Mouse (Mus musculus): Measurements from ENCODE around the gene Nup85. TPM values are rescaled to one million over a fixed set of nuclear protein-coding genes. Genes with fewer than 3 reads are reported as not detected.

Nup85 gene
- total RNA-seq, 1 experiment, result 279 TPM

- Histone ChIP-seq H3K27ac (ENCODE audit: insufficient read depth, low read depth, low read length, poor library complexity, severe bottlenecking) (no peak overlapping the region; the same call in 1 of the 2 replicates), H3K36me3 (ENCODE audit: control insufficient read depth, insufficient read depth, low read length, poor library complexity, severe bottlenecking) (peaks cover 74% of the 10 kb centered on the region), H3K4me3 (ENCODE audit: insufficient read depth in 1 of 2, low read depth in 1 of 2, low read length in 2 of 2, poor library complexity in 1 of 2, severe bottlenecking in 1 of 2) (no peak overlapping the region), H3K4me1 (ENCODE audit: control insufficient read depth in 2 of 2, insufficient read depth in 2 of 2, low read length in 2 of 2, poor library complexity in 1 of 2) (peaks cover 4 to 13% of the 10 kb centered on the region in 2 experiments; a peak in 3 of 4 replicates), H3K9me3 (ENCODE audit: control insufficient read depth, insufficient read depth, low read depth, low read length) (no peaks in the 10 kb centered on the region), H3K9ac (ENCODE audit: insufficient read depth, low read depth, low read length, poor library complexity, severe bottlenecking) (no peak overlapping the region)
- TF ChIP-seq MAFK (IDR thresholded peaks at IDR 0.05; ENCODE audit: insufficient read depth, low read depth, low read length) (no peak), CHD2 (IDR thresholded peaks at IDR 0.05; ENCODE audit: low read depth, low read length) (no peak), HCFC1 (IDR thresholded peaks at IDR 0.05; ENCODE audit: borderline replicate concordance, insufficient read depth, low read length) (no peak), ZNF384 (IDR thresholded peaks at IDR 0.05; ENCODE audit: low read depth, low read length) (no peak), ZC3H11A (IDR thresholded peaks at IDR 0.05; ENCODE audit: borderline replicate concordance, low read depth, low read length) (no peak)
- no peak for DNase-seq (ENCODE audit: low read depth, low spot score)
- in situ Hi-C loops (cut with MboI; ENCODE audit: low sequenced_read_pairs in 2 of 2, unreplicated experiment in 2 of 2), result no loop called here
Measured at GRCm38 (mm10) chr11:115590526-115591075, 26.4 kb downstream of the Nup85 start.

DNA sequence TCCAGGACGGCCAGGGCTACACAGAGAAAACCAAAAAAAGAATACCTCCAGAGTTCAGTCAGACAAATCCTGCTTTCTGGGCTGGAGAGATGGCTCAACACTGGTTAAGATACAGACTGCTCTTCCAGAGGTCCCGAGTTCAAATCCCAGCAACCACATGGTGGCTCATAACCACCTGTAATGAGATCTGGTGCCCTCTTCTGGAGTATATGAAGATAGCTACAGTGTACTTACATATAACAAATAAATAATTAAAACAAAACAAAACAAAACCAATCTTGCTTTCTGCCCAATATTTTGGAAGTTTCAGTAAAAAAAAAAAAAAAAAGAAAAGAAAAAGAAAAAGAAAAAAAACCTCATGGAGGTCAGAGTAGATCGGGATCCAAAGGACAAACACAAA is 31.0 kb downstream of the Nup85 start:
- no peak overlapping the region for H3K9ac ChIP-seq (ENCODE audit: insufficient read depth, low read depth, low read length, poor library complexity, severe bottlenecking)
- no peak for DNase-seq (ENCODE audit: low read depth, low spot score)
- H3K4me3 ChIP-seq (ENCODE audit: insufficient read depth in 1 of 2, low read depth in 1 of 2, low read length in 2 of 2, poor library complexity in 1 of 2, severe bottlenecking in 1 of 2), result no peak overlapping the region
- H3K36me3 ChIP-seq (ENCODE audit: control insufficient read depth, insufficient read depth, low read length, poor library complexity, severe bottlenecking), result peaks cover 41% of the 10 kb centered on the region
- in situ Hi-C loops (cut with MboI; ENCODE audit: low sequenced_read_pairs in 2 of 2, unreplicated experiment in 2 of 2), result no loop called here
- H3K4me1 ChIP-seq (ENCODE audit: control insufficient read depth in 2 of 2, insufficient read depth in 2 of 2, low read length in 2 of 2, poor library complexity in 1 of 2), result peaks cover 0 to 9% of the 10 kb centered on the region in 2 experiments; a peak in 2 of 4 replicates
- TF ChIP-seq MAFK (IDR thresholded peaks at IDR 0.05; ENCODE audit: insufficient read depth, low read depth, low read length) (no peak), ZC3H11A (IDR thresholded peaks at IDR 0.05; ENCODE audit: borderline replicate concordance, low read depth, low read length) (no peak), HCFC1 (IDR thresholded peaks at IDR 0.05; ENCODE audit: borderline replicate concordance, insufficient read depth, low read length) (no peak), ZNF384 (IDR thresholded peaks at IDR 0.05; ENCODE audit: low read depth, low read length) (no peak), CHD2 (IDR thresholded peaks at IDR 0.05; ENCODE audit: low read depth, low read length) (no peak)
- H3K27ac ChIP-seq (ENCODE audit: insufficient read depth, low read depth, low read length, poor library complexity, severe bottlenecking), result no peak overlapping the region
- H3K9me3 ChIP-seq (ENCODE audit: control insufficient read depth, insufficient read depth, low read depth, low read length), result no peaks in the 10 kb centered on the region

DNA sequence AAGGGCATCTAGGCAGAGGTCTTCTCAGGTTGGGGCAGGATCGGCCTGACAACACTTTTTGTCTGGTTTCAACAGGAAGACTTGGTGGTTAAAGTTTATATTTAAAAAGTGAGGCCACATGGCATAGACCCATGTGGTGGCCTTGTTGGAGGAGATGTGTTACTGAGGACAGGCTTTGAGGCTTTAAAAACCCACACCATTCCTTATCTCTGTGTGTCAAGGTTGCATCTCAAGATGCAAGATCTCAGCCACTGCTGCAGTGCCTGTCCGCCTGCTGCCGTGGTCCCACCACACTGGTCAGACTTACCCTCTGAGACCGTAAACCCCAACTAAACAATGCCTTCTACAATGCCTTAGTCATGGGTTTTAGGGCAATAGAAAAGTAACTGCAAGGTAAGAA is 34.1 kb downstream of the Nup85 start:
- H3K9me3 ChIP-seq (ENCODE audit: control insufficient read depth, insufficient read depth, low read depth, low read length), result no peaks in the 10 kb centered on the region
- in situ Hi-C loops (cut with MboI; ENCODE audit: low sequenced_read_pairs in 2 of 2, unreplicated experiment in 2 of 2), result no loop called here
- H3K27ac ChIP-seq (ENCODE audit: insufficient read depth, low read depth, low read length, poor library complexity, severe bottlenecking), result no peak overlapping the region
- H3K4me1 ChIP-seq (ENCODE audit: control insufficient read depth in 2 of 2, insufficient read depth in 2 of 2, low read length in 2 of 2, poor library complexity in 1 of 2), result peaks cover 2 to 3% of the 10 kb centered on the region in 2 experiments; a peak in 1 of 4 replicates
- no peak overlapping the region for H3K4me3 ChIP-seq (ENCODE audit: insufficient read depth in 1 of 2, low read depth in 1 of 2, low read length in 2 of 2, poor library complexity in 1 of 2, severe bottlenecking in 1 of 2)
- H3K9ac ChIP-seq (ENCODE audit: insufficient read depth, low read depth, low read length, poor library complexity, severe bottlenecking), result no peak overlapping the region
- no peak for DNase-seq (ENCODE audit: low read depth, low spot score)
- peaks cover 25% of the 10 kb centered on the region for H3K36me3 ChIP-seq (ENCODE audit: control insufficient read depth, insufficient read depth, low read length, poor library complexity, severe bottlenecking)
- TF ChIP-seq CHD2 (IDR thresholded peaks at IDR 0.05; ENCODE audit: low read depth, low read length) (no peak), MAFK (IDR thresholded peaks at IDR 0.05; ENCODE audit: insufficient read depth, low read depth, low read length) (no peak), HCFC1 (IDR thresholded peaks at IDR 0.05; ENCODE audit: borderline replicate concordance, insufficient read depth, low read length) (no peak), ZC3H11A (IDR thresholded peaks at IDR 0.05; ENCODE audit: borderline replicate concordance, low read depth, low read length) (no peak), ZNF384 (IDR thresholded peaks at IDR 0.05; ENCODE audit: low read depth, low read length) (no peak)

GRCm38 (mm10) chr11:115599722-115600121 is 35.5 kb downstream of the Nup85 start:
- TF ChIP-seq ZNF384 (IDR thresholded peaks at IDR 0.05; ENCODE audit: low read depth, low read length) (no peak), MAFK (IDR thresholded peaks at IDR 0.05; ENCODE audit: insufficient read depth, low read depth, low read length) (no peak)
- H3K9ac ChIP-seq (ENCODE audit: insufficient read depth, low read depth, low read length, poor library complexity, severe bottlenecking), result no peak overlapping the region
- no peaks in the 10 kb centered on the region for H3K9me3 ChIP-seq (ENCODE audit: control insufficient read depth, insufficient read depth, low read depth, low read length)
- DNase-seq (ENCODE audit: low read depth, low spot score), result no peak
- H3K4me1 ChIP-seq (ENCODE audit: control insufficient read depth in 2 of 2, insufficient read depth in 2 of 2, low read length in 2 of 2, poor library complexity in 1 of 2), result peaks cover 2 to 3% of the 10 kb centered on the region in 2 experiments; a peak in 1 of 4 replicates
- no peak overlapping the region for H3K27ac ChIP-seq (ENCODE audit: insufficient read depth, low read depth, low read length, poor library complexity, severe bottlenecking)
- peaks cover 12% of the 10 kb centered on the region for H3K36me3 ChIP-seq (ENCODE audit: control insufficient read depth, insufficient read depth, low read length, poor library complexity, severe bottlenecking)
- H3K4me3 ChIP-seq (ENCODE audit: insufficient read depth in 1 of 2, low read depth in 1 of 2, low read length in 2 of 2, poor library complexity in 1 of 2, severe bottlenecking in 1 of 2), result no peak overlapping the region
- in situ Hi-C loops (cut with MboI; ENCODE audit: low sequenced_read_pairs in 2 of 2, unreplicated experiment in 2 of 2), result no loop called here

DNA sequence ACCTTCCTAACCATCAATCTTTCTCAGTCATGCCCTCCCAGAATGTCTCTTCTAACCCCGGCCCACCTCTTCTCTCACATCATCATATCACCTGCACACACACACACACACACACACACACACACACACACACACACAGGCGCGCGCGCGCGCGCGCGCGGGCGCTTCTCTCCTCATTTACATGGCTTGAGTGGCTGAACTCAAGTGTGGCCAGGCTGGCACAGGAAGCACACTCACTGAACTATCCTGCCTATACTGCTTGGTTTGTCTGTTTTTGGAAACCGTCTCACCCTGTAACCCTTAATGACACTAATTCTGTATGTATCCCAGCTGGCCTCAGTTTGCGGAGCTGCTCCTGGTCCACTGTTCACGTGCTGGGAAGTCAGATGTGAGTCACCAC is 36.5 kb downstream of the Nup85 start:
- no peak overlapping the region for H3K9ac ChIP-seq (ENCODE audit: insufficient read depth, low read depth, low read length, poor library complexity, severe bottlenecking)
- no peak overlapping the region for H3K4me3 ChIP-seq (ENCODE audit: insufficient read depth in 1 of 2, low read depth in 1 of 2, low read length in 2 of 2, poor library complexity in 1 of 2, severe bottlenecking in 1 of 2)
- in situ Hi-C loops (cut with MboI; ENCODE audit: low sequenced_read_pairs in 2 of 2, unreplicated experiment in 2 of 2), result no loop called here
- H3K9me3 ChIP-seq (ENCODE audit: control insufficient read depth, insufficient read depth, low read depth, low read length), result no peaks in the 10 kb centered on the region
- DNase-seq (ENCODE audit: low read depth, low spot score), result no peak
- TF ChIP-seq HCFC1 (IDR thresholded peaks at IDR 0.05; ENCODE audit: borderline replicate concordance, insufficient read depth, low read length), result no peak
- TF ChIP-seq ZNF384 (IDR thresholded peaks at IDR 0.05; ENCODE audit: low read depth, low read length), result no peak
- TF ChIP-seq CHD2 (IDR thresholded peaks at IDR 0.05; ENCODE audit: low read depth, low read length), result no peak
- no peak for TF ChIP-seq MAFK (IDR thresholded peaks at IDR 0.05; ENCODE audit: insufficient read depth, low read depth, low read length)
- no peak for TF ChIP-seq ZC3H11A (IDR thresholded peaks at IDR 0.05; ENCODE audit: borderline replicate concordance, low read depth, low read length)
- H3K4me1 ChIP-seq (ENCODE audit: control insufficient read depth in 2 of 2, insufficient read depth in 2 of 2, low read length in 2 of 2, poor library complexity in 1 of 2), result peaks cover 2 to 3% of the 10 kb centered on the region in 2 experiments; a peak in 1 of 4 replicates
- H3K36me3 ChIP-seq (ENCODE audit: control insufficient read depth, insufficient read depth, low read length, poor library complexity, severe bottlenecking), result peaks cover 11% of the 10 kb centered on the region; the same call in 1 of the 2 replicates
- H3K27ac ChIP-seq (ENCODE audit: insufficient read depth, low read depth, low read length, poor library complexity, severe bottlenecking), result no peak overlapping the region
